Mouse (Mus musculus): Measurements from ENCODE around the gene Lzts2. TPM values are rescaled to one million over a fixed set of nuclear protein-coding genes. Genes with fewer than 3 reads are reported as not detected.

Lzts2 gene
- polyA plus RNA-seq, 1 experiment from 2014 or later, result 1.4 TPM

DNA sequence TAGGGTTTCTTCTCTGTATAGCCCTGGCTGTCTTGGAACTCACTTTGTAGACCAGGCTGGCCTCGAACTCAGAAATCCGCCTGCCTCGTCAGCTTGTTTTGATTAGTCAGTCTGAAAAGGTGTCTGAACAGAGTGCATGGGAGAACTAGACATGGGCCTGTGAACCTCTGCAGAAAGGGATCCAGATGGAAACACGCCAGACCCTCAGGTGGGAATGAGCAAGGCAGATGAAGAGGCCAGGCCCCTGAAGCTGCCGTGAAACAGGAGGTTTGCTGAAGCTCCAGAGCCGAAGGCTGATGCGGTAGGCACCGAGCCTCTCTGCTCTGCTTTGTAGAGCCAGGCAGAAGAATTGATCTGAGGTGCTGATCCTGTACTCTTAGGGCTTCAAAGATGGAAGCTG is 2.0 kb upstream of the Lzts2 start:
- Histone ChIP-seq H3K4me3 (ENCODE audit: inconsistent target) (no peak overlapping the region), H3K27ac (no peak overlapping the region), H3K79me2 (ENCODE audit: inconsistent target) (peaks cover 3% of the 10 kb centered on the region; the same call in 1 of the 2 replicates), H3K36me3 (ENCODE audit: inconsistent target) (peaks cover 19% of the 10 kb centered on the region)
- WGBS (ENCODE audit: missing documents), result 96% methylated on average over 8 of the region's 8 CpGs

DNA sequence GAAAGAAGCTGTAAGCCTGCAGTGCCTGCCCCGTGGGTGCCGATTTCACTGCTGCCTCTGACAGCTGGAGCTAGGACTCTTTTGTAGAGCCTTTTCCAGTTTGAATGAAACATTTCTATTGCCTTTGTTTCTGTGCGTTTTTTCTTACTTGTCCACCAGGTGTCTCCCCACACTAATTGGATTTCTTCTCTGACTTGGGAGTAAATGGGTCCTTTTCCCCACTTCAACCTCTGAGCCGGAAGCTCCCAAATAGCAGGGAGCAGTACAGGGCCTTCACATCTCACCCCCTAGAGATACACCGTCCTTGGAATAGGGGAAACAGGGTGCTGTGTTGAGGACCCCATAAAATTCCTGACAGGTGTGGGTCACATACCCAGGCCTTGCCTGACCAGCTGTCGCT is 1.6 kb upstream of the Lzts2 start:
- Histone ChIP-seq H3K79me2 (ENCODE audit: inconsistent target) (no peaks in the 10 kb centered on the region; the same call in 1 of the 2 replicates), H3K36me3 (ENCODE audit: inconsistent target) (peaks cover 19% of the 10 kb centered on the region), H3K4me3 (ENCODE audit: inconsistent target) (no peak overlapping the region), H3K27ac (no peak overlapping the region)
- WGBS (ENCODE audit: missing documents), result 62% methylated on average over 6 of the region's 6 CpGs

DNA sequence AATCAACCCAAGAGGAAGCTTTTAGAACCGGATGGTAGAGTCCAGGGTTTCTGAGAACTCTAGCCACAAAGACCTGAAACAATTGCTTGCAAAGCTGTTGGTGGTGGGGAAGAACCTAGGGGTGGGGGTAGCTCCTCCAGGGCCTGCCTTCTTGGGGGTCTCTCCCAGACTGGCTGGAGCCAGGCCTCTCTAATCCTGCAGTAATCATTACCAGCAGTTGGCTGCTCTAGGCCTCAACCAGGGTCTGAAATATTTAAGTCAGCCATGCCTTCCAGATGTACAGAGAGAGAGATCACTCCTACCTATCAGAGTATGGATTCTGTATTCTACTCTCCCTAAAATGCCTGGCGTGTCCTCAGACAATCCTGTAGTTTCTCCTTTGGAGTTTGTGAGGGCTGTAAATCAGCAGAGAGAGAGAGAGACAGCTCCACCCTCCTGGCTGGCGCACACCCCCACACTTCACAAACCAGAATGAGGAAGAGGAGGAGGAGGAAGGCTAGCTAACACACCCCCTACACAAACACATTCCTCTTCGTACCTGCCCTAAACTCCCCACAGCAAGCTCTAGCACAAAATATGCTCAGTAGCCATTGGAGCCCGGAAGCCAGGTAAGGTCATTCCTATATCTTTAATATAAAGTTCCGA is 511 bp upstream of the Lzts2 start:
- WGBS (ENCODE audit: missing documents), result 62% methylated on average over 5 of the region's 6 CpGs
- no peak overlapping the region for H3K4me3 ChIP-seq (ENCODE audit: inconsistent target)
- H3K79me2 ChIP-seq (ENCODE audit: inconsistent target), result no peaks in the 10 kb centered on the region
- H3K27ac ChIP-seq, result no peak overlapping the region
- H3K36me3 ChIP-seq (ENCODE audit: inconsistent target), result peaks cover 19% of the 10 kb centered on the region

DNA sequence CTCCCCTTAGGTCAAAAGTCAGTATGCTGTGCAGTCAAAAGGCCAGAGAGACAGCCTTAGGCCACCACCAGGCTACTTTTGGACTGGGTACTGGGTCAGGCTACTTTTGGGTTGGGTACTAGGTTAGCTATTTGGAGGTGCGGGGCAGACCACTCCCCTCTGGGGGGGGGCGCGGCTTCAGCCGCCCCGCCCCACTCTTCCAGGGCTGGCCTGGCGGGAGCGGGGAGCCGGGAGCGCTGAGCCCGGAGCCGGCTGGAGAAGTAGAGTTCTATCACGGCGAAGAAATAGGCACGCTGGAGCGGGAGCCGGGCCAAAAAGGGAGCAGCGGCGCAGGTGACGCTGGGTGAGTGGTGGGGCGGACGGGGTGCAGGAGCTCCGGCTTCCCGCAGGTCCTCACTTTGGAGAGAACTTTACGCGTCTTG is 778 bp downstream of the Lzts2 start:
- Histone ChIP-seq H3K79me2 (ENCODE audit: inconsistent target) (no peaks in the 10 kb centered on the region), H3K27ac (no peak overlapping the region), H3K36me3 (ENCODE audit: inconsistent target) (peaks cover 19% of the 10 kb centered on the region), H3K4me3 (ENCODE audit: inconsistent target) (peak overlapping the region; percentile 19; the same call in 1 of the 2 replicates)
- WGBS (ENCODE audit: missing documents), result 5% methylated on average over 25 of the region's 25 CpGs

DNA sequence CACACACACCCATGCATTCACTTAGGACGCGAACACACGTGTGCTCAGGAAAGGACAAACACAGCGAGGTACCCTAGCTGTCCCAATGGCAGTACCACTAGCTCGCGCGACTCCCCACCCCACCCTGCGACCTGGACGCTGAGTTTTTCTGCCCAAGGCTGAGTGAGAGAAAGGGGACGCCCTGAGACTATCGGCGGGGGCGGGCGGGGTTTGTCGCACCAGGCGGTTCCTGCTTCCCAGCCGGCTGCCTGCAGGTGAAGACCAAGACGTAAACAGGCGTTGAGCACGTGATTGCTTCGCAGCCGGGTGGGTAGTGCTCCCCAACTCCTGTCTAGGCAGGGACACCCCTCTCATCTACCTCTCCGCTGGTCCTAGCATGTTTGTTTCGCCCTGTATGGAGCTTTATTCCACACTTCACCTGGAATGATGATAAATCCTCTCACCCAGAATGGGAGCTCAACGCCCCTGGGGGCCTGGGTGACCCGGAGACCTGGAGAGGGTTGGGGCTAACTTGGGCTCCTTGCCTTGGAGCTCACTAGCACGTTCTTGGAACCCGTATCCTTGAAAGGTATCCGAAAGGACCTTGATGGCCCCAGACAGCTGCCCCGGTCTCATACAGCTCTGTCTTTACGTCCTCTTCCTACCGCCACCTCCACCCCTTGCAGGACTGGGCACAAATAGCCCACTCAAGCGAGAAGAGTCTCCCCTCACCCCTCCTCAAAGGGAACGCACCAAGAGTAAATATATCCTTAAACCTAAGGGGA is 1.5 kb downstream of the Lzts2 start:
- no peak overlapping the region for H3K27ac ChIP-seq
- H3K4me3 ChIP-seq (ENCODE audit: inconsistent target), result peak overlapping the region; percentile 19
- H3K36me3 ChIP-seq (ENCODE audit: inconsistent target), result peaks cover 12% of the 10 kb centered on the region
- WGBS (ENCODE audit: missing documents), result 9% methylated on average over 31 of the region's 34 CpGs
- H3K79me2 ChIP-seq (ENCODE audit: inconsistent target), result no peaks in the 10 kb centered on the region

DNA sequence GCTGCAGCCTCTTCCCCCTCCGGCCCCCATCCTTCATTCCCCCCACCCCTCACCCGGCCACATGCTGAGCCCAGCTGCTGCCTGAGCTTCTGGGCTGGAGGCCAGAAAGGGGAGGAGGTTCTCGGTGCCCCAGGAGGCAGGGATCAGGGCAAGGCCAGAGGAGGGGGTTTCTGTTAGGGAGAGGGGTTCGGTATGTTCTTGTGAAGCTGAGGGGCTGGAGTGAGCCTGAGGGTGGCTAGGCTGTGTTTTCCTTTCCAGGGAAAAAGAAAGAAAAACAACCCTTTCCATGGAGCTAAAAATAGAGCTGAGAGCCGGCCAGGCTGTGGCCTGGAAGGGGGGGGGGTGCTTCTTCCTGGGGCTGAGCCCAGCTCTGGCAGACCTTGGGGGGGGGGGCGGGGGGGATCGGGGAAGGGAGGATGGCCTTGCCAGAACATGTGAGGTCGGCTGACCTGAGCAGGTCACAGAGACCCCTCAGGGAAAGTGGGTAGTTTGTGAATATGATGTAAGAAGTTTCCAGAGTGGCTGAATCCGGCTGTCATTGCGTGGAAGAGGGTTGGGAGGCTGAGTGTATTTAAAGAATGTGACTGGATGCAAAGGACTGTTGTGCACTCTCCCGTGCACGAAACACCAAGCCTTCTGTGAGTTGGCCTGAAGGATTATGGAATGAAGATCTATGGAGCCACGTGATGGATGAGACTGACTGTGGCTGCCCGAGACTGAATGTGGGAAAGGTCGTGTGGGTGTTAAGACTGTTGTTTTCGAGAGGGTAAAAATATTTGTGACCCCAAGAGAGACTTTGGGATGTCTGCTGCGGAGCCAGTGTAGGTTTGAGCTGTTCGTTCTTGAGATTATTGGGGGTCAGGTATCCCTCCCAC is 2.4 kb downstream of the Lzts2 start:
- Histone ChIP-seq H3K27ac (no peak overlapping the region), H3K4me3 (ENCODE audit: inconsistent target) (peak overlapping the region; percentile 19; the same call in 1 of the 2 replicates), H3K79me2 (ENCODE audit: inconsistent target) (no peaks in the 10 kb centered on the region), H3K36me3 (ENCODE audit: inconsistent target) (peaks cover 3% of the 10 kb centered on the region; the same call in 1 of the 2 replicates)
- WGBS (ENCODE audit: missing documents), result 2% methylated on average over 14 of the region's 18 CpGs

DNA sequence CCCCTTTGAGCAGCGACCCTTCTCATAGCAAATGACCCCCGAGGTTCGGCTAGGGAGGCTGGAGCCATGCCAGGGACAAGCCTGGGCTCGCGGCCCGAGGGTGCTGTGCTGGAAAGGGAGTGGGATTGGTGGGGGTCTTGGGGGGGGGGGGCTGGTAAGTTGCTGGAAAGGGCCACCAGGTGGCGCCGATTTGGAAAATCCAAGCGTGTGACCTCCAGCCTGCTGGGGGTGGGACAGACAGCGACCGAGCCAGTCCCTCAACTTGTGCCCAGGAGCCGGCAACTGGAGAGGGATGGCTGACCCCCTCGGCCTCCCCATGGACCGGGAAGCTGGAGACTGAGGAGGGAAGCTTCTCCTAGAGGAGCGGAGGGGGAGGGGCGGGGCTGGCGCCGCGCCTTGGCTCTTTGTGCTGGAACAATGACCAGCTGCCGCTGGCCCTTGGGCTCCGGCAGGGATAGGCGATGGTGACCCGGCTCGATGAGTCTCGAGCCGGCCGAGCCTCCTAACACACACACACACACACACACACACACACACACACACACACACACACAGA is 3.1 kb downstream of the Lzts2 start:
- Histone ChIP-seq H3K27ac (no peak overlapping the region), H3K4me3 (ENCODE audit: inconsistent target) (peak overlapping the region; percentile 19; the same call in 1 of the 2 replicates), H3K36me3 (ENCODE audit: inconsistent target) (no peaks in the 10 kb centered on the region), H3K79me2 (ENCODE audit: inconsistent target) (no peaks in the 10 kb centered on the region)
- WGBS (ENCODE audit: missing documents), result under 1% methylated on average over 24 of the region's 27 CpGs

DNA sequence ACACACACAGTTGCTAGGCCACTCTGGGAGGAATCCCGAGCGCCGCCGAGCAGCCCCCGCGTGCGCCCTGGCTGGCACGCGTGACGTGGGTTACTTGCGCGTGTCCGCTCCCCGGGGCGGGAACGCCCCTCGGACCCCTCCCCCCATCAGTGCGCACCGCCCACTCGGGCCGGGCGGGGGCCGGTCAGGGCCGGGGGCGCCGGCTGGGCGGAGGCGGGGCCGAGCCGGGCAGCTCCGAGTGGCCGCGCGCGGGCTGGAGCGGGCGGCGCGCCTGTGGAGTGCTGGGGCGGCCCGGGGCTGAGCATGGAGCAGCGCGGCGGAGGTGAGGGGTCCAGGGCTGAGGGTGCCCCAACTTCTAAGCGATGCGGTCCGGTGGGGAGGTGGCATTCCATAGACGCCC is 3.7 kb downstream of the Lzts2 start:
- Histone ChIP-seq H3K27ac (no peak overlapping the region), H3K36me3 (ENCODE audit: inconsistent target) (no peaks in the 10 kb centered on the region), H3K4me3 (ENCODE audit: inconsistent target) (peak overlapping the region; percentile 10; the same call in 1 of the 2 replicates), H3K79me2 (ENCODE audit: inconsistent target) (no peaks in the 10 kb centered on the region)
- 0% methylated on average over 43 of the region's 48 CpGs for WGBS (ENCODE audit: missing documents)

DNA sequence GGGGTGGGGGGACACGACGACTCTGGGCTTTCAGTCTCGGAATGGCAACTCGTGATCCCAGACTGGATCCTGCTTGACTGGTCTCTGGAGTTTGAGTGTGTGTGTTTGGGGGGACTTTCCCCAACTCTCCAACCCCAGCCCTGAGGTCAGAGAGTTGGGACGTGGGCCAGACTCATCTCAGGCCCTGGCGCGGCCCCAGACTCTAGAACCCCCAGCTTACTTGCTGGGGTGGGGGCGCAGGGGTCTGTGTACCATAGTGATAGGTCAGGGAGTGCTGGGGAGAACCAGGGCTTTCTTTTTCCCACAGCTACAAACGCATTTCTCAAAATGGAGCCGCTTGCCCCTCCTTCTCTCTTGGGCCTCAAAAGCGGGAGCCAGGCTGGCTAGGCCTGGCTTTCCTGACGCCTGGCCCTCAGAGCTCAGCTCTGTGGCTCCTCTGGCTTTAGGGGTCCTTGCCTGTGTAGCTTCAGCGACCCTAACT is 4.2 kb downstream of the Lzts2 start:
- peak overlapping the region; percentile 10; the same call in 1 of the 2 replicates for H3K4me3 ChIP-seq (ENCODE audit: inconsistent target)
- no peak overlapping the region for H3K27ac ChIP-seq
- no peaks in the 10 kb centered on the region for H3K36me3 ChIP-seq (ENCODE audit: inconsistent target)
- 31% methylated on average over 13 of the region's 13 CpGs for WGBS (ENCODE audit: missing documents)
- no peaks in the 10 kb centered on the region for H3K79me2 ChIP-seq (ENCODE audit: inconsistent target)

DNA sequence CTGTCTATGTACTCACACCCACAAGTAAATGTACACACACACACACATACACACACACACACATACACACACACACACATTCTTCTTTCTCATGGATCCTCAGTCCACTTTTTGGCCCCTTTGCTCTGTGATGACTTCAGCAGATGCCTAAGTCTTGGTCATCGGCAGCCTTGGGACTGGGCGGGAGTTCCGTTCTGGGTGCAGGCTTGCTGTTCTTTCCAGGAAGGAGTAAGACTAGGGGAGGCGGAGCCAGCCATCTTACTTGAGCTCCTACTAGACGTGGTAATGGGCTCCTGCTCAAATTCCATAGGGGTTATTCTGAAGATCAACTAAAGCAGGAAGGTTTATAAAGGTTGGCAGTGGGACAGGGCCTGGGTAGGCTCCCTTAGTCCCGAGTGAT is 6.1 kb downstream of the Lzts2 start:
- Histone ChIP-seq H3K36me3 (ENCODE audit: inconsistent target) (no peaks in the 10 kb centered on the region), H3K4me3 (ENCODE audit: inconsistent target) (no peak overlapping the region), H3K79me2 (ENCODE audit: inconsistent target) (no peaks in the 10 kb centered on the region), H3K27ac (no peak overlapping the region)
- WGBS (ENCODE audit: missing documents), result 79% methylated on average over 6 of the region's 6 CpGs

DNA sequence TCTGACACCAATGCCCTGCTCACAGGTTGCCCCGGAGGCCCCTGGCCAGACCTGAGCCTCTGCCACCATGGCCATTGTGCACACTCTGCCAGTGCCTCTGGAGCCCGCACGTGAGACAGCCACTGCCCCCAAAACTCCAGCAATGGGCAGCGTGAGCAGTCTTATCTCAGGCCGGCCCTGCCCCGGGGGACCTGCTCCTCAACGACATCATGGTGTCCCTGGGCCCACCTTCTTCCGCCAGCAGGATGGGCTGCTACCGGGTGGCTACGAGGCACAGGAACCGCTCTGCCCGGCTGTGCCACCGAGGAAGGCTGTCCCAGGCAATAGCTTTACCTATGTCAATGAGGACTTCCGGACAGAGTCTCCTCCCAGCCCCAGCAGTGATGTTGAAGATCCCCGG is 7.1 kb downstream of the Lzts2 start:
- H3K4me3 ChIP-seq (ENCODE audit: inconsistent target), result no peak overlapping the region
- H3K36me3 ChIP-seq (ENCODE audit: inconsistent target), result no peaks in the 10 kb centered on the region
- 96% methylated on average over 15 of the region's 15 CpGs for WGBS (ENCODE audit: missing documents)
- H3K27ac ChIP-seq, result no peak overlapping the region
- no peaks in the 10 kb centered on the region for H3K79me2 ChIP-seq (ENCODE audit: inconsistent target)

DNA sequence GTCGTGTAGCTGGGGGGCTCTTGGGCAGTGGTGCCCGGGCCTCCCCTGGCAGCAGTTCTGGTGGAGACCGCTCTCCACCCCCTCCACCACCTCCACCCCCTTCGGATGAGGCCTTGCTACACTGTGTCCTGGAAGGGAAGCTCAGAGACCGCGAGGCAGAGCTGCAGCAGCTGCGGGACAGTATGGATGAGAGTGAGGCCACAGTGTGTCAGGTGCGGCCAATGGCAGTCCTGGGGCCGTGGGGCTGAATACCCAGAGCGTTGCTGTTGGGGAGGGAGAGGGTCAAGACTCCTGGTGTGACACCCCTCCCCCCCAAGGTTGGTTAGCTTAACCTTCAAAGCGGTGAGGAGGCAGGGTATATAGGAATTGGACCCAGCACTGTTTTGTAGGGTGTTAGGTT is 9.8 kb downstream of the Lzts2 start:
- Histone ChIP-seq H3K27ac (no peak overlapping the region), H3K79me2 (ENCODE audit: inconsistent target) (no peaks in the 10 kb centered on the region), H3K36me3 (ENCODE audit: inconsistent target) (no peaks in the 10 kb centered on the region), H3K4me3 (ENCODE audit: inconsistent target) (no peak overlapping the region)
- 93% methylated on average over 9 of the region's 11 CpGs for WGBS (ENCODE audit: missing documents)

DNA sequence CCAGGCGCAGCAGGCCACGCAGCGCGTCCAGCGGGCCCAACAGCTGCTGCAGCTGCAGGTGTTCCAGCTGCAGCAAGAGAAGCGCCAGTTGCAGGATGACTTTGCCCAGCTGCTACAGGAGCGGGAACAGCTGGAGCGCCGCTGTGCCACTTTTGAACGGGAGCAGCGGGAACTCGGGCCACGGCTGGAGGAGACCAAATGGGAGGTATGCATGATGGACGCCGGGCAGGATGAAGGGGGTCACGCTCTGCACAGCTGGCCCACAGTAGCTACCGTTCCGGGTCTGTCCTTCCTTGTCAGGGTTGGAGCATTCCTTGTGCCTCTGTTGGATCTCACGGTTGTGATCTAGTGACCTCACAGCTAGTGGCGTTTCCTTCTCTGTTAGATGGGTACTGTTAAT is 10.6 kb downstream of the Lzts2 start:
- Histone ChIP-seq H3K4me3 (ENCODE audit: inconsistent target) (no peak overlapping the region), H3K27ac (no peak overlapping the region), H3K36me3 (ENCODE audit: inconsistent target) (no peaks in the 10 kb centered on the region), H3K79me2 (ENCODE audit: inconsistent target) (no peaks in the 10 kb centered on the region)
- 94% methylated on average over 19 of the region's 20 CpGs for whole genome bisulfite sequencing (ENCODE audit: missing documents)

DNA sequence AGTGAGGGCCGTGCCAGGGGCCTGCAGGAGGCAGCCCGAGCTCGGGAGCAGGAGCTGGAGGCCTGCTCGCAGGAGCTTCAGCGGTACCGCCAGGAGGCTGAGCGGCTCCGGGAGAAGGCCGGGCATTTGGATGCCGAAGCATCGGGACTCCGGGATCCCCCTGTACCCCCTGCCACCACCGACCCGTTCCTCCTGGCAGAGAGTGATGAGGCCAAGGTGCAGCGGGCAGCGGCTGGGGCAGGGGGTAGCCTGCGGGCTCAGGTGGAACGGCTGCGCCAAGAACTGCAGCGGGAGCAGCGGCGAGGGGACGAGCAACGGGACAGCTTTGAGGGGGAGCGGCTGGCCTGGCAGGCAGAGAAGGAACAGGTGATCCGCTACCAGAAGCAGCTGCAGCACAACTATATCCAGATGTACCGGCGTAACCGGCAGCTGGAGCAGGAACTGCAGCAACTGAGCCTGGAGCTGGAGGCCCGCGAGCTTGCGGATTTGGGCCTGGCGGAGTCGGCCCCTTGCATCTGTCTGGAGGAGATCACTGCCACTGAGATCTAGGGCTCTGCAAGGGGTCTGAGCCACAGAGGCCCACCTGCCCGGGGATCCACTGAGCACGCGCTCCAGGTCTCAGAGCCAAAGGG is 11.8 kb downstream of the Lzts2 start:
- Histone ChIP-seq H3K79me2 (ENCODE audit: inconsistent target) (no peaks in the 10 kb centered on the region), H3K4me3 (ENCODE audit: inconsistent target) (no peak overlapping the region), H3K27ac (no peak overlapping the region), H3K36me3 (ENCODE audit: inconsistent target) (no peaks in the 10 kb centered on the region)
- 95% methylated on average over 29 of the region's 37 CpGs for WGBS (ENCODE audit: missing documents)
